Mouse (Mus musculus): ENCODE measurements around the gene Taf8. TPM values are rescaled to one million over a fixed set of nuclear protein-coding genes. Genes with fewer than 3 reads are reported as not detected.

Gene Taf8
- polyA plus RNA-seq, 1 experiment from 2014 or later, result 24.0 TPM

DNA sequence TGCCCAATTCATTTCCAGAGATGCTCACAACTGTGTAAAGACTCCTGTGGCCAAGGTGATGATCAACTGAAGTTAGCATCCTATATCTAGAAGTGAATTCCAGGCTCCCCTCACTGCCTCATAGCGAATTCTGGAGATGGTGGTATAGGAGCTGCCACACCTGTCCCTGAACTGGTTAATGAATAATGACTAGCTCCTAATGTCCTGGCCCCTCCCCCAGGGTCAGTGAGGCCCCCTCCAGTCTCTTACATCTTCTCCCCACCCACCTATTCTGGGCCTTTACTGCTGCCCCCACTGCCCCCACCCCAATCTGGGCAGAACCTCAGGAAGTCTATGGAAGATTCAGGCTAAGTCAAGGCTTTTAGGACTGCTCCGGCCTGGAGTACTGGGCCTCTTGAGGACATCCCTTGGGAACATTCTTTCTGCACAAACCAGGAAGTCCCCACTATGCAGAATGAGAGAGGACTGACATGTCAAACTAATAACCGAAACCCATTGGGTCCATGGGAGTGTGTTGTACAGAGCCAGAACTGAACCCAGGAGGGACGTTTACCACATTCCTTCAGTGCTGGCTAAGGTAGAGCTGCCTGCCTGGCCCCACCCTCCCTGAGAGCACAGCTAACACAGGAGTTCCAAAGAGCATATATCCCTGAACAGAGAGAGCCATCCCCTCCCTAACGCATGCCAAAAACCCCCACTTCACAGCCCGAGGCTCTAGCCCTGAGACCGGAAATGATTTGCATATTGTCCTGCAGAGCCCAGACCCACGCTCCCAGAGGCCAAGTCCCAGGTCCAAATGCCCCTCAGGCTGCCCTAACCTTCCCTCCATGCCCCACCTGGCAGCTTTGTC lies 53.3 kb downstream of the Taf8 start:
- no peak for ATAC-seq
- Histone ChIP-seq H3K27ac (ENCODE audit: low read depth, low read length) (no peak overlapping the region), H3K4me3 (ENCODE audit: low read depth, low read length) (no peak overlapping the region), H3K4me1 (ENCODE audit: control insufficient read depth, insufficient read depth, low read length) (no peaks in the 10 kb centered on the region), H3K27me3 (replicated peaks; ENCODE audit: control insufficient read depth, insufficient read depth, low read length) (no peaks in the 10 kb centered on the region), H3K36me3 (ENCODE audit: control insufficient read depth, insufficient read depth, low read length) (no peaks in the 10 kb centered on the region), H3K4me2 (ENCODE audit: low read length) (no peak overlapping the region), H3K9ac (ENCODE audit: low read length) (no peak overlapping the region), H3K9me3 (replicated peaks; ENCODE audit: control insufficient read depth, low read length) (no peaks in the 10 kb centered on the region)
- no peak for DNase-seq (ENCODE audit: low spot score)
- 46% methylated on average over 8 of the region's 8 CpGs for WGBS

DNA sequence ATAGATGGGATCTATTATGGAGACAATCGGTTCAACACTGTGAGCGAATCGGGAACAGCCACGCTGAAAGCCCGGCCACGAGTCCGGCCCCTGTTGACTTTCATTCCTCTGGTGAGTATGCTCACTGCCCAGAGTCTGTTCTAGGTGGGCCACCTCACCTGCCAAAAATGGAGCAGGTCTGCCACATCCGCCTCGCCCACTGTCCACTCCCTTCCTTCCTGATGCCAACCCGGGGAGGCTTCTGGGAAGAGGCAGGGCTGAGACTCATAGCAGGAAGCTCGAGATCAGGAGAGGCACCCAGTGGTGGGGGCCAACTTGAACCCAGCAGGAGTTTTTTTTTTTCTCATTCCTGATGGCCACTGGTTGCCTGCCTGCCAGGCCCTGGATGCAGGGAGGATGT lies 55.5 kb downstream of the Taf8 start:
- Histone ChIP-seq H3K9me3 (replicated peaks; ENCODE audit: control insufficient read depth, low read length) (no peaks in the 10 kb centered on the region), H3K4me2 (ENCODE audit: low read length) (no peak overlapping the region), H3K4me3 (ENCODE audit: low read depth, low read length) (no peak overlapping the region), H3K36me3 (ENCODE audit: control insufficient read depth, insufficient read depth, low read length) (no peaks in the 10 kb centered on the region), H3K27me3 (replicated peaks; ENCODE audit: control insufficient read depth, insufficient read depth, low read length) (no peaks in the 10 kb centered on the region), H3K9ac (ENCODE audit: low read length) (no peak overlapping the region), H3K27ac (ENCODE audit: low read depth, low read length) (no peak overlapping the region), H3K4me1 (ENCODE audit: control insufficient read depth, insufficient read depth, low read length) (no peaks in the 10 kb centered on the region)
- 87% methylated on average over 11 of the region's 11 CpGs for WGBS
- ATAC-seq (no peak), DNase-seq (ENCODE audit: low spot score) (no peak)

DNA sequence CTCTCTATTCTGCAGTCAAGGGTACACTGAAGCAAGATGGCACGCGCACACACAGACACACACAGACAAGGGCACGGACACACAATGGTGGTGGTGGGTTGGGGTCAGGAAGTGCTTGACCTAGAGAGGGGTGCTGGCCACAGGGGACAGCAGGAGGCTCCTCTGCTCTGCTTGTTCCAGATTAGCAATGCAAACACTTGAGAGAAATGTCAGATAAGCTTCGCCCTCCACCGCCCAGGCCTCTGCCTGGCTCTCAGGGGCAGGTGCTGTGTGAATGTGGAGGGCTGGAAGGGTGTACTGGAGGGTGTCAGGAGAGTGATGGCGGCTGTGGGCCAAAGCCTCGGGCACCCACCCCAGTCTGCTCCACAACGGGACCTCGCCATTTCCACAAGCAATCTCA lies 56.1 kb downstream of the Taf8 start:
- WGBS, result 81% methylated on average over 9 of the region's 9 CpGs
- H3K27me3 ChIP-seq (replicated peaks; ENCODE audit: control insufficient read depth, insufficient read depth, low read length), result no peaks in the 10 kb centered on the region
- H3K4me1 ChIP-seq (ENCODE audit: control insufficient read depth, insufficient read depth, low read length), result no peaks in the 10 kb centered on the region
- no peak overlapping the region for H3K4me3 ChIP-seq (ENCODE audit: low read depth, low read length)
- H3K4me2 ChIP-seq (ENCODE audit: low read length), result no peak overlapping the region
- H3K9ac ChIP-seq (ENCODE audit: low read length), result no peak overlapping the region
- H3K9me3 ChIP-seq (replicated peaks; ENCODE audit: control insufficient read depth, low read length), result no peaks in the 10 kb centered on the region
- H3K27ac ChIP-seq (ENCODE audit: low read depth, low read length), result no peak overlapping the region
- H3K36me3 ChIP-seq (ENCODE audit: control insufficient read depth, insufficient read depth, low read length), result no peaks in the 10 kb centered on the region
- ATAC-seq, result no peak
- no peak for DNase-seq (ENCODE audit: low spot score)

DNA sequence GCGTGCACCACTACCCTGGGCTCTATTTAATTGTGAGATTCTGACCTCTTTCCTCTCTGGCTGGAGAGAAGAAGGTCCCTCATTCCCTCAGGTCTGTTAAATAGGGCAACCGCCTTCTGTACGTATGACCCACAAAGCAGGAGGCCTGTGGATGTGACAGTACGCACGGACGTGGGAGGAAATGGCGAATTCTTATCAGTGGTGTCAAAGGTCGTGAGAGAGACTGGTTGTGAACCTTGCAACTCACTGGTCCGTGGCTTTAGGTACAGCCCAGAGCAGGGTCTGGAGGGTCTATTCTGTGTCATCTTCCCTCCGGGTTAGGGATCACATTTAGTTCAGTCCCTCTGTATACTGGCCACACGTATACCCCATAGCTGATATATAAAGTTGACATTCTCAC lies 56.6 kb downstream of the Taf8 start:
- H3K4me1 ChIP-seq (ENCODE audit: control insufficient read depth, insufficient read depth, low read length), result no peaks in the 10 kb centered on the region; the same call in 1 of the 2 replicates

DNA sequence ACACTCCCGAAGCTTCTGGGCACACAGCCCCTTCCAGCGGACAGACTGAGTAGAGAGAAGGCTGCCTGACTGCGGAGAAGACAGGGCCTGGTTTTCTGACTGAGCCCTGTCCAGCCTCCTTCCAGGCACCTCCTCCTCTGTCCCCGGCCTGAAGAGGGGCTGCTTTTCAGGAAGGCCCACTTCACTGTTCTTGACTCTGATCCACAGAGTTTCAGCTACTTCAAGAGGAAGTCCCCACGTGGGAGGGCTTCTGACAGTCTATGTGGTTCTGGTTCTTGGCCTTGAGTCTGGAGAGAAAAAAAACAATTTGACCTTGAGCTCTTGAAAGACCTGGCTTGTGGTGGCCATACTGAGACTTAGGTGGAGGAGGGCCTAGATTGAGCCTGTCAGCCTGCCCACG lies 58.0 kb downstream of the Taf8 start:
- H3K9me3 ChIP-seq (replicated peaks; ENCODE audit: control insufficient read depth, low read length), result no peaks in the 10 kb centered on the region
- DNase-seq (ENCODE audit: low spot score), result no peak
- H3K36me3 ChIP-seq (ENCODE audit: control insufficient read depth, insufficient read depth, low read length), result no peaks in the 10 kb centered on the region

More for the DNA sequence above, 56.6 kb downstream of the Taf8 start:
- H3K36me3 ChIP-seq (ENCODE audit: control insufficient read depth, insufficient read depth, low read length), result no peaks in the 10 kb centered on the region
- H3K27ac ChIP-seq (ENCODE audit: low read depth, low read length), result no peak overlapping the region
- ATAC-seq, result no peak
- no peak for DNase-seq (ENCODE audit: low spot score)
- no peak overlapping the region for H3K4me2 ChIP-seq (ENCODE audit: low read length)
- no peaks in the 10 kb centered on the region for H3K9me3 ChIP-seq (replicated peaks; ENCODE audit: control insufficient read depth, low read length)
- H3K9ac ChIP-seq (ENCODE audit: low read length), result no peak overlapping the region
- H3K27me3 ChIP-seq (replicated peaks; ENCODE audit: control insufficient read depth, insufficient read depth, low read length), result no peaks in the 10 kb centered on the region
- H3K4me3 ChIP-seq (ENCODE audit: low read depth, low read length), result no peak overlapping the region
- 83% methylated on average over 11 of the region's 11 CpGs for WGBS

DNA sequence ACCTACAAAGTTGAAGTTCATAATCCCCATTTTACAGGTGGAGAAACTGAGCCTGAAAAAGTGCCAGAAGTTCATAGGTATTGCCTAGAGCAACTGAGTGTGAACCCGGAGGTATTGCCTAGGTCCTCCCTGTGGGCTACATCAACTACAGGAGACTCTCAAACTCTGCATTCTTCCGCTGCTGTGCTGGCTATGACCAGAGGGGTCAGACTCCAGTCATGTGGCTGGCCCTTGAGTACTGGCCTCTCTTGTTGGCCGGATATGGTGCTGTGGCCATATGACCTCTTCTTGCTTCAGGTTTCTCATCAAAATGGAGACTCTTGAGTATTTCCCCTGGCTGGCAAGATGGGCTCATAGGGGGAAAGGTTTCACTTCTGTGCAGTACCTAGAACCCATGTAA lies 59.8 kb downstream of the Taf8 start:
- ATAC-seq (no peak), DNase-seq (ENCODE audit: low spot score) (no peak)
- peaks cover 21% of the 10 kb centered on the region for H3K27me3 ChIP-seq (replicated peaks; ENCODE audit: control insufficient read depth, insufficient read depth, low read length)
- H3K9ac ChIP-seq (ENCODE audit: low read length), result no peak overlapping the region
- peaks cover 2% of the 10 kb centered on the region; the same call in 1 of the 2 replicates for H3K4me1 ChIP-seq (ENCODE audit: control insufficient read depth, insufficient read depth, low read length)
- no peaks in the 10 kb centered on the region for H3K36me3 ChIP-seq (ENCODE audit: control insufficient read depth, insufficient read depth, low read length)
- H3K4me2 ChIP-seq (ENCODE audit: low read length), result no peak overlapping the region
- no peaks in the 10 kb centered on the region for H3K9me3 ChIP-seq (replicated peaks; ENCODE audit: control insufficient read depth, low read length)
- no peak overlapping the region for H3K4me3 ChIP-seq (ENCODE audit: low read depth, low read length)
- WGBS, result 83% methylated on average over 3 of the region's 3 CpGs
- no peak overlapping the region for H3K27ac ChIP-seq (ENCODE audit: low read depth, low read length)

More for the DNA sequence above, 58.0 kb downstream of the Taf8 start:
- H3K4me1 ChIP-seq (ENCODE audit: control insufficient read depth, insufficient read depth, low read length), result peaks cover 2% of the 10 kb centered on the region; the same call in 1 of the 2 replicates
- H3K4me2 ChIP-seq (ENCODE audit: low read length), result no peak overlapping the region
- ATAC-seq, result no peak
- WGBS, result 73% methylated on average over 6 of the region's 6 CpGs
- H3K4me3 ChIP-seq (ENCODE audit: low read depth, low read length), result no peak overlapping the region
- no peak overlapping the region for H3K27ac ChIP-seq (ENCODE audit: low read depth, low read length)
- 0 out of 2 replicates have a peak, but pooled peaks cover 4% of the 10 kb centered on the region for H3K27me3 ChIP-seq (replicated peaks; ENCODE audit: control insufficient read depth, insufficient read depth, low read length)
- H3K9ac ChIP-seq (ENCODE audit: low read length), result no peak overlapping the region

DNA sequence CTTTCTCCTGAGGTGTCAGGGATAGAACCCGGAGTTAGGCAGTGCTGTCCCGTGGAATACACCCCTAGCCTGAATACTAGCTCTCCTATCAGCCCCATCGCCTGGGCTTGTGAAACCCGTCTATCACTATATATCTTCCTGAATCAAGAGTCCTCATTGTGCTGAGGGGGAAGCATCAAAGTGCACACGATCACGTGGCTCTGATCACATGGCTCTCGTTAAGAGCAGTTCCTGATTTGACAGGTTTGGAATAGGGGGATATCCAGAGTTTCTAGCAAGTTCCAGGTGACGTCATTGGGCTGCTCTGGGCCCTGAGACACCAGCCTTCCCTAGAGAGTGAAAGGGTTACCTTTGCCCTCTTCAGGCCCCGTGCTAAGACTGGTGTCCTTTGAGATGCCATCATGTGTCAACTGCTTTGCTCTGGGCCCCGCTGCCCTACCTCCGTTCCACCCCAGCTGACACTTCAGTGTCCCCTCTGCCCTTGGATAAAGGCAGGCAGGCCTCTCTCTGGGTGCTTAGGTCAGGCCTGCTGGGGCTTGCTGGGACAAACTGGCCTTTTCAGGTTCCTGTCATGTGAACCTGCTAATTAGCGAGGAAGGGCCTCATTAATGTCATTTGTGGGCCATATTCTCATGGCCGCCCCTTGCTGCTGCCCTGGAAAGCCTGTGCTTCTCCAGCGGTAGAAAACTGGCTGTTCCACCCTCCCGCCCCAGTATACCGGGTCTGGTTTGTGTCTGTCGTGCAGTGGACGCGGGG lies 60.6 kb downstream of the Taf8 start:
- WGBS, result 56% methylated on average over 19 of the region's 19 CpGs
- no peak for DNase-seq (ENCODE audit: low spot score)
- ATAC-seq, result no peak
- Histone ChIP-seq H3K27ac (ENCODE audit: low read depth, low read length) (no peak overlapping the region), H3K4me1 (ENCODE audit: control insufficient read depth, insufficient read depth, low read length) (peaks cover 4% of the 10 kb centered on the region; the same call in 1 of the 2 replicates), H3K4me3 (ENCODE audit: low read depth, low read length) (no peak overlapping the region), H3K9ac (ENCODE audit: low read length) (no peak overlapping the region), H3K36me3 (ENCODE audit: control insufficient read depth, insufficient read depth, low read length) (no peaks in the 10 kb centered on the region), H3K4me2 (ENCODE audit: low read length) (no peak overlapping the region), H3K27me3 (replicated peaks; ENCODE audit: control insufficient read depth, insufficient read depth, low read length) (peaks cover 29% of the 10 kb centered on the region), H3K9me3 (replicated peaks; ENCODE audit: control insufficient read depth, low read length) (no peaks in the 10 kb centered on the region)

DNA sequence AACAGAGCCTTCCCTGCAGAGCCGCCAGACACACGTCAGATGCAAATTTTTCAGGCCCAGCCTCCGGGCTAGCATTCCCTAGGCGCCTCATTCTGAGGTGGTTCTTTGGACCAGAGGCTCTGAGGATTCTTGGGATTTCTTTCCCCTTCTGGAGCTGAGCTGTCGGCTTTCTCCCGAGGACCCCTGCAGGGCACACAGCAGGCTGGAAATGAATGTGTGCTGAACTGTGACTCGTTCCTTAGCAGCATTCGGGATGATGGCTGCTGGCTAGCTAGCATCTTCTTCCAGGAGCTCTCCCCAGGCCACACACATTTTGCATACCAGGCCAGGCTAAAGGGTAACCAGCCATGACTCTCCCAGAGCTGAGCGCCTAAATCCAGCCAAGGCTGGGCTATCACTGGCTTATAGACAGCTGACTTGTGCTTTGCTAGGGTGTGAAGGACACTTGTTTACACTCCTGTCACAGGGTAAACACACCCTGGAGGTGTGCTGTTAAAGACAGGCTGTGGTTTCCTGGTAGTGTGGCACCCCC lies 61.7 kb downstream of the Taf8 start:
- DNase-seq (ENCODE audit: low spot score), result peak; percentile 24
- peaks cover 38% of the 10 kb centered on the region for H3K27me3 ChIP-seq (replicated peaks; ENCODE audit: control insufficient read depth, insufficient read depth, low read length)
- no peak for ATAC-seq
- H3K9me3 ChIP-seq (replicated peaks; ENCODE audit: control insufficient read depth, low read length), result no peaks in the 10 kb centered on the region
- H3K4me1 ChIP-seq (ENCODE audit: control insufficient read depth, insufficient read depth, low read length), result peaks cover 6% of the 10 kb centered on the region; the same call in 1 of the 2 replicates
- H3K9ac ChIP-seq (ENCODE audit: low read length), result no peak overlapping the region
- WGBS, result 2% methylated on average over 9 of the region's 9 CpGs
- H3K36me3 ChIP-seq (ENCODE audit: control insufficient read depth, insufficient read depth, low read length), result no peaks in the 10 kb centered on the region
- no peak overlapping the region for H3K4me2 ChIP-seq (ENCODE audit: low read length)
- H3K4me3 ChIP-seq (ENCODE audit: low read depth, low read length), result no peak overlapping the region
- no peak overlapping the region for H3K27ac ChIP-seq (ENCODE audit: low read depth, low read length)
